Mouse (Mus musculus): ENCODE measurements at regions not wholly inside any gene's neighbourhood (a gene's known extent, or its start where the extent isn't known, plus 50 kb on each side); places are given as distances from the start of the nearest gene placed in this dataset.

DNA sequence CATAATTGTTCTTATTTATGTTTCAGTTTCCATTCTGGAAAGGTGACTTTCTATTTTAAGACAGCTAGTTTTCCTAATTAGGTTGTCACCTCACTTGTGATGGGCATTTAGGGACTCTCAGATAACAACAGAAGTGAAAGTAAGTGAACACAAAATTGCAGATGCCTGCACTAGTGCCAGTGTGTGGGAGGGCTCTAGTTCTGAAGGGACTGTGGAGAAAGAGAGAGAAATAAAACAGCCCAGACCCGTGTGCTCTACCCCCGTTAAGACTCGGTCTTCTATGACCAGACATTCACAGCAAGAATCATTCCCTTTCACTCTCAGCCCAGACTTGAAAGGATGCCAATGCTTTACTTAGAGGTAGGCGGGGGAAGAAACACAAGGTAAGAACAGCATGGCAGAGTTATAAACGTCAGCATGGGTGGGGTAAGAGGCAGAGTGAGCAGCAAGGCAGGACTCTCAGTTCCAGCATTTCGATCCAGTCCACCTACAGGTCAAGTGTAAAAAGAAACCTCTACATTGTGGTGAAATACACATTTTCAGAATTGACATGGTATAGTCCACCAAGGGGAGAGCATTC lies 170.1 kb upstream of the Thbs1 start:
- no peak for TF ChIP-seq POLR2A (IDR thresholded peaks at IDR 0.05; ENCODE audit: extremely low read depth, insufficient read depth, low read length)
- TF ChIP-seq CTCF (IDR thresholded peaks at IDR 0.05; ENCODE audit: low read depth, low read length), result no peak

Data from liver, adult 2 months (tissue).